Mouse (Mus musculus) ES-Bruce4 (cell line): ENCODE results near the gene Dll3.
A peak's percentile ranks its signal among the peaks of the same experiment; 100 is the strongest.

ENCODE experiments used
- CTCF ChIP-seq: IDR thresholded peaks from one replicate; pipeline ENCODE4 v1.8.1; 2011; ENCODE audit warnings: low read depth, low read length
- POLR2A ChIP-seq: IDR thresholded peaks from one replicate; pipeline ENCODE4 v1.8.1; 2011; ENCODE audit warnings: low read length; ENCODE audit not compliant: insufficient read depth

DNA sequence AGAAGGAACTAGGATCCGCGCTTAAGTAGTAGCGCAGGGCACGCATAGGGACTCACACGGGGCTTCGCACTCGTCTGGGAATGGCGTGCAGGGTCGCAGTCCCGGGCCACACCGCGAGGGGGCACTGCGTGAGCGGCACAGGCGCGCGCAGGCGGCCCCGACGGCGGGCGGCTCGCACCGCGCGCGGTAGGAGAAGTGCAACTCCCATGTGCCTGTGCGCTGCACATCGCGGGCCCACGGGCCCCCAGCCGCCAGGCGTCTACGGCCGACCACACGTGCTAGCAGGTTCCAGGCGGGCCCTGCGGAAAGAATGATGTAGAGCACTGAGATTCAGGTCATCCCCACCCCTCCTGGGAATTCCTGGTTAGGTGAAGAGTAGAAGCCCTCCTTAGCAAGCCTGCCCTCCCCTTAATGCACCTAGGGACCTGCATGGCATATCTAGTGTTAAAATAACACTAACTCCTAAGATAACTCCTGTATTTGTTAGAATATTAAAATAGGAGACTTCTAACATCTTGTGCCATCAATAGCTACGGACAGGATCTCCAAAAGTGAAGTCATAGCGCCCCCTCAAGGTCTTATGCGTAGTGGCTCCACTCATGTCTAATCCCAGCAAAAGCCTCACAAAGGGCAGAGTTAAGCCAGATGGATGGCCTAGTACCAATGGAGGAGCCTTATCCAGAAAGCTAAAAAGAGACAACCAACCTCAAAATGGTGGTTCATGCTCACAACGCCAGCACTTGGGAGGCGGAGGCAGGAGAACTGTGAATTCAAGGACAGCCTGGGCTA is 3.0 kb downstream of the Dll3 start:
- TF ChIP-seq CTCF (peak; percentile 67), POLR2A (no peak)
